Mouse (Mus musculus) cerebellum, postnatal 36 days (tissue): ENCODE measurements around the gene Dlgap1.
A peak's percentile ranks its signal among the peaks of the same experiment; 100 is the strongest.

Experiments
- DNase-seq, 2 experiments: peaks; one replicate each; pipeline ENCODE4 v3.0.0; 2021 to 2022; ENCODE audit warnings: mixed read lengths in 2 of 2

The Dlgap1 gene

DNA sequence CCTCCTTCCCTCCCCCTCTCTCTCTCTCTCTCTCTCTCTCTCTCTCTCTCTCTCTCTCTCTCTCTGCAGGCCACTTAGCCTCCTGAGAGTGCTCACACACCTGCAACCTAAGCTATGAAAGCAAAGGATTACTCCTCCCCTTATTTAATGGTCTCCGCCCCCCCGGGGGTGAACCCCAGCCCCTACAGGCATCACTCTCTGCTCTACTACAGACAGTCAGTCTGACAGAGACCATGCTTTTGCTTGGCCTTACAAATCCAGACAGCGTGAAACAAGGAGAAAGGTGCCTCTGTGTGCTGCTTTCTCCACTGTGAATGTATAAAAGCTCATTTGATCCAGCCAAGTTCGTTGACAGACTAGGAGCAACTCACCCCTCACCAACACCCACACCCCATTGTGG, 497.5 kb downstream of the Dlgap1 start:
- no peak for DNase-seq

DNA sequence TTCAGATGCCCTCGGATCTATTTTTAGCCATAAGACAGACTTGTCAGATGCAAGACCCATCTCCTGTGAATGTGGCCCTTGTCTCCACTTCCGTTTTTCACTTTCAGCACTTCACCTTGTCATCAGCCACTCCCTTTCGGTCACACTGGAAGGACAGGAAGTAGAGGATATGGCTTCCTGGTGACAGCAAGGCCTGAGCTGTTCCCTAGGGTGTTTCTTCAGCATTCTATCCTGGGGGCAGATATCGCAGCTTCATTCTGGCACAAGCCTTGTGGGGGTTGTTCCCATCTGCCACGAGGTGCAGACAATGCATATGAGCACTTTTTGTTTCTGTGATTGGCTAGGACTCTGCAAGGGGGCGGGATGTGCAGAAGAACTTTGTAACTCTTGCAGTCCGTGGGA, 502.1 kb downstream of the Dlgap1 start:
- DNase-seq, result no peak

DNA sequence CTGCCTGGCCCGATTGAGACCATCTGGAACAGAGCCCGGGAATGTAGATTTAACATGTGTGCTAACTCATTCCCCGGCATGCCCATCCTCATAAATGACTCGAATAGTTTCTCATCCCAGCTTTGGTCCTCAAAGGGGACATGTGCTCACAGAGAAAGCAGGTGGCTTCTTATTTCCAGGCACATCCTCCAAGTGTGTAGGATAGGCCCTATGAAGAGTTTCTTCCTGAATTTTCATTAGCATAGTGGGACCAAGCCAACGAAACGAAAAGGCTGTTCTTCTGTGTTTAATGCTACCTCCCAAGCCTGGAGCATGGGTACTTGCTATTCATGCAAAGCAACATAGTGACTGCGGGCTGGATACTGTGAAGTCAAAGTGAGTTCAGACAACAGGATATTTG, 503.3 kb downstream of the Dlgap1 start:
- DNase-seq, result no peak

GRCm38 (mm10) chr17:70473871-70474270, 505.0 kb downstream of the Dlgap1 start:
- DNase-seq, result no peak

- no peak for DNase-seq
These were observed 514.8 kb downstream of the Dlgap1 start for GRCm38 (mm10) chr17:70483716-70484115.

DNA sequence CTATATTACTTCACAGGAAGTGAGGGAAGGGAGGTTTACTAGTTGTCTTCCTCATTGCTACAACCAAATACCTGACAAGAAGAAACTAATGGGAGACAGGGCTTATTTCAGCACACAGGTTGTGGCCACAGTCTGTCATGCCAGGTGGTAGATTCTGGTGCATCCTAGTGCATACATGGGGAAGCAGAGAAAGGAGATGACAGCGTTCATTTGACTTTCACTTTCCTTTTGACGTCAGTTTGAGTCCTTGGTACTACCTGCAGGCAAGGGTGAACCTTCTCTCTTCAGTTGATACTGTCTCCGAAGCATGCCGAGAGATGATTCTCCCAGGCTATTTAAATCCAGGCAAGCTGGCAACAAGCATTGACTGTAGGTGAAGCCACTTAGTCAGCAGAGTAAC, 516.8 kb downstream of the Dlgap1 start:
- peak; percentile 29 to 57 for DNase-seq

- no peak for DNase-seq
These were observed 517.4 kb downstream of the Dlgap1 start for GRCm38 (mm10) chr17:70486259-70486658.

DNA sequence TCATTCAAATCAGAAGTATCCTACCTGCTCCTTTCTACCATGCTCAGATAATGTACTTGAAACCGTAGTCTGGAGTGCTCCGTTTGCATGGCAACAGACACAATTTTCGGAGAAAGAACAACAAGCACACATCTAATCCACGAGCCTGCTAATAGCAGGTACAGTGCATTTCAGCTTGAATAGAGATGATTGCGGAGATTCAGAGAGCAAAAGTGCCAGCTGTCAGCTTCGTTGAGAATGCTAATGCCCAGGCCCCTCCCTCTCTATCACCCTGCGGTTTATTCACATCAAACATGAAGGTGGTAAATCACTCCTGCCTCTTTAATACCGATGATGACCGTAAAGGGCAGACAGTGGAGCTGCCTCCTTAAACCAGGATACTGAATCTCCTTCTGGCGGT, 518.0 kb downstream of the Dlgap1 start:
- DNase-seq, result peak in 1 of 2 experiments; percentile 46

GRCm38 (mm10) chr17:70488784-70489265, 520.0 kb downstream of the Dlgap1 start:
- DNase-seq, result peak; percentile 99

GRCm38 (mm10) chr17:70491575-70491974, 522.7 kb downstream of the Dlgap1 start:
- DNase-seq, result no peak

GRCm38 (mm10) chr17:70494338-70494737, 525.5 kb downstream of the Dlgap1 start:
- no peak for DNase-seq

DNA sequence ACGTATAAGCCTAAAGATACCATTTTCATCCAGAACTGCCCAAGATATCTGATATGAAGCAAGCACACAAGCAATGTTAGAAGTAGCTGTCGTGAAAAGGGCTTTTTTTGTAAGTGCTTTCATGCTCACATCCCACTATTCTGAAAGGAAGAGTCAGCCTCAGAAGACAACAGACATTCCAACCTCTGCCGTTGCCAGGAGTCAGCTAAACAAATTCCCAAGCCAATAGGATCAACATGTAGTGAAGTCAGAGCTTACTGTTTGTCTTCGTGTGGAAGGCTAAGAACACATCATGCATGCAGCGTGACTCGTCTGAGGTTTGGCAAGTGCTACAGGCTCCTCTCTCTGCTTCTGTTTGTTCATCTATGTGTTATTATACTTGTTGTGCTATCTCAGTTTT, 529.4 kb downstream of the Dlgap1 start:
- no peak for DNase-seq

- no peak for DNase-seq
These were observed 533.1 kb downstream of the Dlgap1 start for GRCm38 (mm10) chr17:70501933-70502332.

GRCm38 (mm10) chr17:70507759-70508158, 538.9 kb downstream of the Dlgap1 start:
- DNase-seq, result no peak

DNA sequence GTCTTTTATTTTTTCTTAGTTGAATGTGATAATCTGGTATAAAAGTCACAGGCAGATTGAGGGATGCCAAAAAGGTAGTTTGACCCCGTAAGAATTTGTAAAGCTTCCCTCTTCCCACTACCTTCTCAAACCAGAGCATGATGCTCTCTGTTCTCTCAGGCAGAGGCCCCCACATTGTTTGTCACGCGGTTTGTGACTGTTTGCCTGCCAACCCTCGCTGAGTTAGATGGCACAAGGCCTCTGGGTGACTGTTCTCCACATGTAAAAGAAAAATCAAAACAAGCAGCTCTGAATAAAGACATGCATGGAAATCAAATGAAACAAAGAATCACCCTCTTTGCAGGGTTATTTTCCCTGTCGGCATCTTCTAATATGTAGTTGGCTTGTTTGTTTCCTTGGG, 541.6 kb downstream of the Dlgap1 start:
- DNase-seq, result peak; percentile 55 to 61

GRCm38 (mm10) chr17:70511401-70511800, 542.5 kb downstream of the Dlgap1 start:
- no peak for DNase-seq

DNA sequence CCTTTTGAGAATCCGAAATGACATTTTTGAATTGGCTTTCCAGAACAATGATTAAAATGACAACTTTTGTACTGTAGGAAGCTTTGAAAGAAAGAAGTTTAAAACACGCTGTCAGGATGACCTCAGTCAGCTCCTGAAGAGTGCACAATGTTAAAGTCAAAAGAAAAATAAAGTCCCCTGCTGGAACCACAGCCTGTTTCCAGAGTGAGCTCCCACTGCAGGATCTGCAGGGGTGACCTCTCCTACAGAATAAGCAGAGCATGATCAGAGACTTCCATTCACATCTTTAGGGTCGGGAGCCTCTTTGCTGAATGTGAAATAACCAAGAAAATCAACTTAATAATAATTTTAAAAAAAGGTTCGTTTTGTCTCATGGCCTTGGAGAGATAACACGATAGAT, 544.9 kb downstream of the Dlgap1 start:
- DNase-seq, result no peak

DNA sequence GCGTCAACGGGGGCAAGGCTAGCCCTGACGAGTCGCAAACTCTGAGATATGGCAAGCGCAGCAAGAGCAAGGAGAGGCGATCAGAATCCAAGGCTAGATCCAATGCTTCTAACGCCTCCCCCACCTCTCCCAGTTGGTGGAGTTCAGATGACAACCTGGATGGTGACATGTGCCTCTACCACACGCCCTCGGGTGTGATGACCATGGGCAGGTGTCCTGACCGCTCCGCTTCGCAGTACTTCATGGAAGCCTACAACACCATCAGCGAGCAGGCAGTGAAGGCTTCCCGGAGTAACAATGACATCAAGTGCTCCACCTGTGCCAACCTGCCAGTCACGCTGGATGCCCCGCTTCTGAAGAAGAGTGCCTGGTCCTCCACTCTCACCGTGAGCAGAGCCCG, 547.6 kb downstream of the Dlgap1 start:
- no peak for DNase-seq

DNA sequence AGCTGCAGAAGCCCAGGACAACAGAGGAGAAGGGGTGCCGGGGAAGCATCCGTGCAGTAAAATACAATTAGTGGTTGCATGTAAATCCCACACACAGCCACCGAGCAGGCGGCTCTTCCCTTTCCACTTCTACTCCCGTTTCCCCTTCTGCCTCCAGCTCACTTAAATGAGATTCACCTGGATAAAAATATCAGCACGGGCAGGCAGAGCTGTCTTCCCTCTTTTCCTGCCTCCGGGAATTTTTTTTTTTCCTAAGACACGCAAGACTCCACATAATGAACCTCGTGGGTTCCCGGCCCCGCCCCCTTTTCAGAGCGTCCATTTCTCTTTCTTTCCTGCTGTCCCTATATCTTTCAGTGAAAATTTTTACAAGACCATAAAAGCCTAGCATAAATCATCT, 548.5 kb downstream of the Dlgap1 start:
- DNase-seq, result no peak

DNA sequence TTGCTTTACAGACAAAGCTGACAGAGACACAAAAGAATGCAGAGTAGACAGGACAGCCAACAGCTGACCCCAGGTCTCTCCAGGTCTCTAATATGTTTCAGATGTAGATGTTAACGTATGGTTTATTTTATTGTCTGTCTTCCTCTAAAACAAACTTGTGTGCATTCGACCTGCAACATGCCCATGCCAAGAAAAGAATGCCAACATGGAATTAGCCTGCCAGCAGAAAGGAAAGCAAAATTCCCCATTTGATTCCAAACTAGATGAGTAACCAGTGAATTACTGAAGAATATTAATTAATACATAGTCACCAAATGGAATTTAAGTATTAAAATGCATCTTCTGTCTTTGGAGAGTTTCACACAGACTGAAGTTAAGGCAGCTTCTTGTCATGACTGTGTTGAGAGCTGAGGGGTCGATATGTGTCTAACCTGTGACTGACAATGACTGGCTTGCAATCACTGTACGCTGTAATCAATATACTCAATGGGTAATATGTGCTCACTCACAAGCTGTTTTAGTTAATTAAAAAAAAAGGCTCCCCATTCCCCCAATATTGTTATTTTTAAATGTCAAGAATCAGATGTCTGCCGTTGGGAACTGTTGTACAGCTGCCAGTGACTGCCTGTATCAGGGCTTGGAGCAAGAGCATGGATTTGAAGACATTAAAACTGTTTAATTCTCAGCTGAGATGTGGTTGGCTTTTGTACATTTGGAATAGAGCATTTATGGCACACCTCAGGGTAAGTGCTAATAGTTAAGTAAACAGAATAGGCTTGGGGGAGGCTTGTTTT, 552.4 kb downstream of the Dlgap1 start:
- DNase-seq, result peak; percentile 30 to 40

- DNase-seq, result peak; percentile 62 to 72
These were observed 553.1 kb downstream of the Dlgap1 start for GRCm38 (mm10) chr17:70521971-70522370.

GRCm38 (mm10) chr17:70525990-70526389, 557.1 kb downstream of the Dlgap1 start:
- DNase-seq, result no peak

DNA sequence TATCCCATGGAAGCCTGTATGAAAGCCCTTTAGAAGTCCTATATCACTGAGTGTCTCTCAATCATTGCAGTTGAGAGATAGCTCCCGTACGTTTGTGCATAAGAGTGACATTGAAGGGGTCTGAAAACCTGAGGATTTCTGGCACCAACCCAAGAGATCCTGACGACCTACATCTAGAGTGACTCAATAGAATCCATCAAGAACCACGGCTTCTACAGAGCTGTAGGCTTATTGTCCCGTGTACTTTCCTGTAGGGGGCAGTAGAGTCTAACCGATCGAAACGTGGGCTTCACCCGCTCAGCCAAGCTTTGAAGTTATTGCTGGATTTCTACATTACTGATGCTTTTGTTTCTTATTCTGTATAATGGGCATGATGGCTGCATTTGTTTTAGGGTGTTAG, 558.2 kb downstream of the Dlgap1 start:
- peak; percentile 39 to 58 for DNase-seq
